In the genomic region with DNA sequence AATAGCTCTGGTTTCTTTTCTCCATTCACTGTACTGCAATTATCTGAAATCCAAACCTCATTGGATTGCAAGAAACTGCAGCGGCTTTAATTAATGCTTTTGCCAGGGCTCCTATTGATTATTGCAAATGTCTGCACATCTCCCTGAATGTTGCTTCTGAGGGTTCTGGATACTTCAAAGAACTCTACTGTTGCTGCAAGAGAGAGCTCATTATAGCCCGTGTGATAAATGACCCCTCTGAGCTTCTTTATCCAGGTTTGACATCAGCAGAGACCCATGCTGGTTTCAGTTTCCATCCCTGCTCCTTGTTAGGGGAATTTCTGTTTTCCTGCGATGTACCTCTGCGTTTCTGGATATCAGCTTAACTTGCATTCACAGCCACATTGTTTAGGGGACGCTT, we compare ENCODE assay signal across 16 mouse cellular contexts.
DNase-seq lines count a peak whose midpoint lies in the region; ATAC-seq and TF ChIP-seq lines count a peak whose summit lies in the region.
"Had no signal": no experiment of that assay in that cellular context is flagged by ENCODE, and none has a peak within 500 bp of the region (broad histone marks: within the 10 kb centered on the region; RNA-seq: fewer than 3 reads in every experiment).

No protein-coding gene starts in this region.

- H3K4me2 ChIP-seq in hindbrain, embryonic 15.5 days: peak overlapping the region; percentile 19; the same call in 1 of the 2 replicates
- peak overlapping the region; percentile 12 for H3K4me2 ChIP-seq in neural tube, embryonic 12.5 days (replicated peaks)
- H3K4me2 ChIP-seq: liver, embryonic 11.5 days; lung, embryonic 15.5 days had no signal

- H3K27me3 ChIP-seq in hindbrain, embryonic 15.5 days: no peaks in the 10 kb centered on the region
- H3K27me3 ChIP-seq in neural tube, embryonic 12.5 days (replicated peaks): no peaks in the 10 kb centered on the region
- H3K27me3 ChIP-seq: lung, embryonic 15.5 days had no signal

- intact Hi-C loops in gastrocnemius, adult 2 months (cut with DNase I): no loop called here
- intact Hi-C loops in gastrocnemius, postnatal 36 days (cut with DNase I): no loop called here
- intact Hi-C loops in gastrocnemius, postnatal 14 days (cut with DNase I; ENCODE audit: low total_unique reads): no loop called here

- peak overlapping the region; percentile 40 for H3K4me3 ChIP-seq in gastrocnemius, adult 2 months
- no peak overlapping the region for H3K4me3 ChIP-seq in hindbrain, embryonic 15.5 days
- H3K4me3 ChIP-seq in neural tube, embryonic 12.5 days: no peak overlapping the region
- H3K4me3 ChIP-seq: left cerebral cortex, adult 2 months; lung, embryonic 15.5 days had no signal

- no peak for TF ChIP-seq CTCF in gastrocnemius, adult 2 months (IDR thresholded peaks at IDR 0.05)

- no peak overlapping the region for H3K9ac ChIP-seq in hindbrain, embryonic 15.5 days
- no peak overlapping the region for H3K9ac ChIP-seq in neural tube, embryonic 12.5 days
- H3K9ac ChIP-seq: lung, embryonic 15.5 days had no signal

- no peak for DNase-seq in gastrocnemius, adult 2 months
- DNase-seq in gastrocnemius, postnatal 36 days: no peak
- peak; percentile 7 for DNase-seq in embryo, embryonic 9.5 days (ENCODE audit: extremely low spot score)
- no peak for DNase-seq in c-Kit-positive CD71-positive TER-119-positive erythroid progenitor cells, embryonic 14.5 days (ENCODE audit: low spot score)
- DNase-seq in kidney, postnatal 4 days: no peak
- no peak for DNase-seq in gastrocnemius, postnatal 14 days
- DNase-seq: B cell, adult 2 months; cerebellum, postnatal 14 days; heart, postnatal 14 days; kidney, adult 18-20 months; thymus, adult 2 months had no signal

- H3K36me3 ChIP-seq in hindbrain, embryonic 15.5 days: no peaks in the 10 kb centered on the region
- H3K36me3 ChIP-seq in neural tube, embryonic 12.5 days: no peaks in the 10 kb centered on the region
- H3K36me3 ChIP-seq: lung, embryonic 15.5 days had no signal

- no peaks in the 10 kb centered on the region for H3K9me3 ChIP-seq in hindbrain, embryonic 15.5 days
- H3K9me3 ChIP-seq in neural tube, embryonic 12.5 days: no peaks in the 10 kb centered on the region
- H3K9me3 ChIP-seq: lung, embryonic 15.5 days had no signal

- 28% methylated on average over 5 of the region's 5 CpGs for WGBS in hindbrain, embryonic 15.5 days
- 27% methylated on average over 5 of the region's 5 CpGs for WGBS in neural tube, embryonic 12.5 days

- peaks cover 10% of the 10 kb centered on the region for H3K4me1 ChIP-seq in hindbrain, embryonic 15.5 days (replicated peaks)
- H3K4me1 ChIP-seq in neural tube, embryonic 12.5 days: no peaks in the 10 kb centered on the region
- H3K4me1 ChIP-seq: lung, embryonic 15.5 days had no signal

- no peak overlapping the region for H3K27ac ChIP-seq in gastrocnemius, adult 2 months
- peak overlapping the region; percentile 40; the same call in 1 of the 2 replicates for H3K27ac ChIP-seq in hindbrain, embryonic 15.5 days (replicated peaks)
- H3K27ac ChIP-seq in neural tube, embryonic 12.5 days: no peak overlapping the region
- H3K27ac ChIP-seq: left cerebral cortex, adult 2 months; lung, embryonic 15.5 days had no signal

- peak; percentile 68; the same call in 1 of the 2 replicates for ATAC-seq in hindbrain, embryonic 15.5 days (ENCODE audit: low FRiP score, low read depth)
- no peak for ATAC-seq in neural tube, embryonic 12.5 days (ENCODE audit: low FRiP score, low read depth)
